Mouse (Mus musculus): Measurements from ENCODE around the gene Tet2.
"Not testable (repeated sequence)": the region's sequence is repeated elsewhere in the genome, so short reads cannot be mapped to it uniquely, and the experiment has no call there.

DNA sequence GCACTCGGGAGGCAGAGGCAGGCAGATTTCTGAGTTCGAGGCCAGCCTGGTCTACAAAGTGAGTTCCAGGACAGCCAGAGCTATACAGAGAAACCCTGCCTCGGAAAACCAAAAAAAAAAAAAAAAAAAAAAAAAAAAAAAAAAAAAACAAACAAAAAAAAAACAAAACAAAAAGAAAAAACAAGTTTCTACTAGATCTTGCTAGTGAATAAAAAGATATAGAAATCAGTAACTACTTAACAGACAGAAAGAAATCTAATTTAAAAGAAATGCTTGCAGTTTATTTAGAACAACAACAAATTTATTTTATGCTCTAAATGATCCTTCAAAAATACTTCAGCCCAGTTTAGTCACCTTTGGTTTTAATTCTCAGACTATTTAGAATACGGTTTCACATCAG is 6.4 kb downstream of the Tet2 start:
- not testable (repeated sequence) for TF ChIP-seq POLR2AphosphoS2 (IDR thresholded peaks at IDR 0.05; ENCODE audit: insufficient read length, low read depth); POLR2A (IDR thresholded peaks at IDR 0.05; ENCODE audit: insufficient read length, low read depth); E2F4 (IDR thresholded peaks at IDR 0.05; ENCODE audit: insufficient read depth); USF1 (IDR thresholded peaks at IDR 0.05; ENCODE audit: low read depth); MAX (IDR thresholded peaks at IDR 0.05; ENCODE audit: low read depth); TCF12 (IDR thresholded peaks at IDR 0.05; ENCODE audit: insufficient read depth, poor library complexity, severe bottlenecking)
